Mouse (Mus musculus) c-Kit-positive CD71-positive TER-119-negative erythroid progenitor cells, embryonic 14.5 days (primary cell): ENCODE data around the gene Gm8257.
"Not testable (repeated sequence)": the region's sequence is repeated elsewhere in the genome, so short reads cannot be mapped to it uniquely, and the experiment has no call there.

Experiments
- DNase-seq: peaks from one replicate; pipeline ENCODE4 v3.0.0-alpha.2; 2013; ENCODE audit warnings: low read depth

The Gm8257 gene

GRCm38 (mm10) chr14:44706356-44706755, at the start of gene Gm8257:
Gene Gm8257, minus strand, starts transcription at chr14:44706456.
- DNase-seq, result not testable (repeated sequence)

- DNase-seq, result no peak
Observed at GRCm38 (mm10) chr14:44750240-44750639, 44.0 kb upstream of the Gm8257 start, which contains the start of gene Gm8267. Gene Gm8267, minus strand, starts transcription at chr14:44750340.

- not testable (repeated sequence) for DNase-seq
Observed at GRCm38 (mm10) chr14:44742789-44743188, 36.5 kb upstream of the Gm8257 start.

GRCm38 (mm10) chr14:44730711-44731110, 24.5 kb upstream of the Gm8257 start:
- not testable (repeated sequence) for DNase-seq

GRCm38 (mm10) chr14:44627737-44628136, 78.5 kb downstream of the Gm8257 start, which contains the start of gene Gm5624:
Gene Gm5624, minus strand, starts transcription at chr14:44627938.
- DNase-seq, result not testable (repeated sequence)
